In genomic region chr6:70752351-70752750, GRCm38 (mm10) we compare ENCODE assay signal across 9 mouse cellular contexts. TPM values are rescaled to one million over a fixed set of nuclear protein-coding genes. Genes with fewer than 3 reads are reported as not detected.
DNase-seq lines count a peak whose midpoint lies in the region; ATAC-seq lines count a peak whose summit lies in the region.
"Had no signal": no experiment of that assay in that cellular context is flagged by ENCODE, and none has a peak within 500 bp of the region (broad histone marks: within the 10 kb centered on the region; RNA-seq: fewer than 3 reads in every experiment).

No protein-coding gene starts in this region.

- intact Hi-C loops in heart, postnatal 25 days (cut with DNase I), result loop anchor here (5.0 kb wide), 1 partner anchor 40 kb away; no protein-coding TSS in a partner anchor

- no peak overlapping the region; the same call in 1 of the 2 replicates for H3K9ac ChIP-seq in heart, embryonic 13.5 days
- H3K9ac ChIP-seq: limb, embryonic 12.5 days had no signal

- peak overlapping the region; percentile 54 for H3K4me2 ChIP-seq in heart, embryonic 13.5 days
- H3K4me2 ChIP-seq: limb, embryonic 12.5 days had no signal

- no peaks in the 10 kb centered on the region for H3K9me3 ChIP-seq in heart, embryonic 13.5 days
- H3K9me3 ChIP-seq: limb, embryonic 12.5 days had no signal

- H3K4me3 ChIP-seq in heart, embryonic 13.5 days, result peak overlapping the region; percentile 25; the same call in 1 of the 2 replicates
- H3K4me3 ChIP-seq: limb, embryonic 12.5 days had no signal

- no peaks in the 10 kb centered on the region for H3K36me3 ChIP-seq in heart, embryonic 13.5 days
- H3K36me3 ChIP-seq: limb, embryonic 12.5 days had no signal

- no peaks in the 10 kb centered on the region for H3K4me1 ChIP-seq in heart, embryonic 13.5 days
- H3K4me1 ChIP-seq: limb, embryonic 12.5 days had no signal

- 16% methylated on average over 8 of the region's 8 CpGs for WGBS in heart, embryonic 13.5 days

- ATAC-seq in heart, embryonic 13.5 days (ENCODE audit: extremely low read depth, insufficient number of reproducible peaks, low FRiP score, low TSS enrichment), result no peak
- peak; percentile 97 for ATAC-seq in erythroblast, adult 5-6 weeks (replicated peaks; ENCODE audit: low FRiP score, poor library complexity, severe bottlenecking)
- no peak for ATAC-seq in monocyte, adult 5-6 weeks (replicated peaks; ENCODE audit: insufficient number of reproducible peaks, low FRiP score, low TSS enrichment, poor library complexity, severe bottlenecking)

- DNase-seq in heart, postnatal 25 days (ENCODE audit: low spot score), result no peak
- DNase-seq in 416B (ENCODE audit: low read depth), result peak; percentile 47
- DNase-seq in MEL-GATA-1-ER (ENCODE audit: extremely low read depth, low read depth), result peak; percentile 41
- DNase-seq in lung, postnatal 14 days, result peak; percentile 14
- DNase-seq in thymus, postnatal 14 days, result peak; percentile 54

- H3K27ac ChIP-seq in heart, embryonic 13.5 days (replicated peaks), result no peak overlapping the region
- H3K27ac ChIP-seq: limb, embryonic 12.5 days had no signal

- no peaks in the 10 kb centered on the region for H3K27me3 ChIP-seq in heart, embryonic 13.5 days (replicated peaks)
- H3K27me3 ChIP-seq: limb, embryonic 12.5 days had no signal

RNA-seq across cellular contexts. Expression of gene Rpia, which starts 39.7 kb away (rescaled TPM):
- polyA plus RNA-seq in heart, embryonic 13.5 days (2015; fragmentation: Nextera tagmentation; extraction: Ambion mirVana), result 1.0 and 1.1 TPM in 2 replicates
- 10 to 100 TPM; 11.3 to 13.9 TPM for total RNA-seq in heart, postnatal 25 days (2021)
- 31.1 and 33.4 TPM in 2 replicates for total RNA-seq in erythroblast, adult 5-6 weeks (2015; ENCODE audit: low replicate concordance)
- total RNA-seq in erythroblast, adult 5-6 weeks (2017; ENCODE audit: low replicate concordance), result 42.4 and 55.0 TPM in 2 replicates
- 52.8 to 74.0 TPM (median 63.0 TPM) in 3 replicates for total RNA-seq in monocyte, adult 5-6 weeks (2017)
